Mouse (Mus musculus) CH12.LX (cell line): ENCODE measurements at regions not wholly inside any gene's neighbourhood (a gene's known extent, or its start where the extent isn't known, plus 50 kb on each side); places are given as distances from the start of the nearest gene placed in this dataset.

Source experiments
- DNase-seq: peaks from one replicate; pipeline ENCODE4 v3.0.0-alpha.2; 2013; ENCODE audit errors: extremely low read depth
- H3K27ac ChIP-seq: 2 replicates; pipeline ENCODE4 v1.5.1; 2012; ENCODE audit warnings: low read depth, mild to moderate bottlenecking, control low read depth, moderate library complexity; ENCODE audit not compliant: insufficient read depth
- H3K27me3 ChIP-seq: replicated peaks from 2 replicates; pipeline ENCODE3; 2012; ENCODE audit warnings: inconsistent platforms
- H3K36me3 ChIP-seq, 2 experiments: replicated peaks in 1 of 2; 2 replicates each; pipeline versions ENCODE3 to v1.6.1; 2012; ENCODE audit warnings: inconsistent platforms in 1 of 2, low read length in 1 of 2, mild to moderate bottlenecking in 1 of 2, mixed read lengths in 1 of 2, moderate library complexity in 1 of 2; ENCODE audit not compliant: control insufficient read depth in 1 of 2, insufficient read depth in 1 of 2
- H3K4me1 ChIP-seq, 2 experiments: 2 replicates each; pipeline ENCODE4 v1.6.1; 2012; ENCODE audit warnings: inconsistent platforms in 1 of 2, moderate library complexity in 1 of 2; ENCODE audit not compliant: insufficient read depth in 2 of 2, control insufficient read depth in 1 of 2
- H3K4me2 ChIP-seq: 2 replicates; pipeline ENCODE4 v1.6.1; 2012; ENCODE audit warnings: low read depth, mild to moderate bottlenecking, control low read depth; ENCODE audit not compliant: poor library complexity, insufficient read depth, severe bottlenecking
- H3K4me3 ChIP-seq, 3 experiments: fragments of 150-350 bp in 1 of 3; sonication (generic) in 1 of 3; replicated peaks in 1 of 3; 2 replicates each; pipeline versions ENCODE3 to v1.5.1; 2011 to 2012; ENCODE audit warnings: low read depth in 2 of 3, low read length in 2 of 3, mild to moderate bottlenecking in 2 of 3, moderate library complexity in 2 of 3, control low read depth in 1 of 3, improper control_type of control experiment in 1 of 3, inconsistent platforms in 1 of 3, mixed read lengths in 1 of 3; ENCODE audit not compliant: poor library complexity in 1 of 3
- H3K79me2 ChIP-seq: replicated peaks from 2 replicates; pipeline ENCODE4 v1.6.1; 2012; ENCODE audit warnings: mild to moderate bottlenecking, moderate library complexity; ENCODE audit not compliant: control insufficient read depth, poor library complexity, insufficient read depth, severe bottlenecking; ENCODE audit errors: extremely low read depth
- H3K9ac ChIP-seq: 2 replicates; pipeline ENCODE4 v1.6.1; 2012; ENCODE audit warnings: low read depth, mild to moderate bottlenecking, control low read depth, moderate library complexity; ENCODE audit not compliant: insufficient read depth
- H3K9me3 ChIP-seq: replicated peaks from 2 replicates; pipeline ENCODE3; 2012; ENCODE audit warnings: low read length, inconsistent platforms, mixed read lengths
- CHD1 ChIP-seq: IDR thresholded peaks from 2 replicates; pipeline ENCODE4 v1.6.1; 2012; ENCODE audit warnings: low read depth, low read length, improper control_type of control experiment, inconsistent platforms
- CHD2 ChIP-seq: IDR thresholded peaks from 2 replicates; pipeline ENCODE4 v1.6.1; 2011; ENCODE audit warnings: low read length, improper control_type of control experiment
- ELF1 ChIP-seq: IDR thresholded peaks from 2 replicates; pipeline ENCODE4 v1.6.1; 2014; ENCODE audit warnings: low read depth, mild to moderate bottlenecking, inconsistent platforms, low read length, improper control_type of control experiment
- EP300 ChIP-seq: IDR thresholded peaks from 2 replicates; pipeline ENCODE4 v1.6.1; 2011; ENCODE audit warnings: low read length, improper control_type of control experiment
- ETS1 ChIP-seq: conservative IDR thresholded peaks from 2 replicates; pipeline ENCODE4 v1.6.1; 2012; ENCODE audit warnings: low read depth, mild to moderate bottlenecking, inconsistent platforms, low read length, improper control_type of control experiment, moderate library complexity
- IRF4 ChIP-seq: IDR thresholded peaks from 2 replicates; pipeline ENCODE4 v1.6.1; 2014; ENCODE audit warnings: low read depth, mild to moderate bottlenecking, inconsistent platforms, low read length, improper control_type of control experiment
- KAT2A ChIP-seq: IDR thresholded peaks from 2 replicates; pipeline ENCODE4 v1.6.1; 2012; ENCODE audit warnings: low read length, improper control_type of control experiment, inconsistent platforms; ENCODE audit not compliant: insufficient replicate concordance
- MAZ ChIP-seq: IDR thresholded peaks from 2 replicates; pipeline ENCODE4 v1.6.1; 2012; ENCODE audit warnings: low read depth, mild to moderate bottlenecking, inconsistent platforms, low read length, improper control_type of control experiment, moderate library complexity
- MEF2A ChIP-seq: IDR thresholded peaks from 2 replicates; pipeline ENCODE4 v1.6.1; 2014; ENCODE audit warnings: low read depth, mild to moderate bottlenecking, inconsistent platforms, low read length, improper control_type of control experiment, borderline replicate concordance
- MXI1 ChIP-seq: IDR thresholded peaks from 2 replicates; pipeline ENCODE4 v1.6.1; 2011; ENCODE audit warnings: mild to moderate bottlenecking, low read depth, low read length, improper control_type of control experiment
- MYC ChIP-seq: IDR thresholded peaks from 2 replicates; pipeline ENCODE4 v1.6.1; 2011; ENCODE audit warnings: low read depth, mild to moderate bottlenecking, improper control_type of control experiment, low read length
- NELFE ChIP-seq: IDR thresholded peaks from 2 replicates; pipeline ENCODE4 v1.6.1; 2011; ENCODE audit warnings: low read depth, low read length, improper control_type of control experiment
- NRF1 ChIP-seq: IDR thresholded peaks from 2 replicates; pipeline ENCODE4 v1.6.1; 2014; ENCODE audit warnings: low read depth, mild to moderate bottlenecking, inconsistent platforms, low read length, improper control_type of control experiment, moderate library complexity
- RCOR1 ChIP-seq: conservative IDR thresholded peaks from 2 replicates; pipeline ENCODE4 v1.6.1; 2012; ENCODE audit warnings: low read depth, mild to moderate bottlenecking, inconsistent platforms, low read length, improper control_type of control experiment
- SMC3 ChIP-seq: IDR thresholded peaks from 2 replicates; pipeline ENCODE4 v1.6.1; 2011; ENCODE audit warnings: low read depth, low read length, improper control_type of control experiment
- USF2 ChIP-seq: conservative IDR thresholded peaks from 2 replicates; pipeline ENCODE4 v1.6.1; 2011; ENCODE audit warnings: low read depth, low read length, improper control_type of control experiment
- ZC3H11A ChIP-seq: IDR thresholded peaks from 2 replicates; pipeline ENCODE4 v1.6.1; 2012; ENCODE audit warnings: low read depth, mild to moderate bottlenecking, inconsistent platforms, low read length, improper control_type of control experiment
- ZNF384 ChIP-seq: IDR thresholded peaks from 2 replicates; pipeline ENCODE4 v1.6.1; 2012; ENCODE audit warnings: low read depth, low read length, improper control_type of control experiment, inconsistent platforms
- dilution Hi-C: fragments of 300-500 bp; cut with MboI; formaldehyde crosslinking; loops from 2 replicates; pipeline ENCODE4 v1.14.3; 2020; ENCODE audit warnings: low sequenced_read_pairs; ENCODE audit not compliant: extremely low pct_unique_long_range_greater_than_20kb, extremely low pct_ligation_motif_present
- in situ Hi-C: fragments of 300-500 bp; cut with MboI; formaldehyde crosslinking; loops from 3 replicates; pipeline ENCODE4 v1.14.3; 2019; ENCODE audit warnings: low sequenced_read_pairs, low pct_ligation_motif_present, low pct_unique_long_range_greater_than_20kb, mixed read lengths

DNA sequence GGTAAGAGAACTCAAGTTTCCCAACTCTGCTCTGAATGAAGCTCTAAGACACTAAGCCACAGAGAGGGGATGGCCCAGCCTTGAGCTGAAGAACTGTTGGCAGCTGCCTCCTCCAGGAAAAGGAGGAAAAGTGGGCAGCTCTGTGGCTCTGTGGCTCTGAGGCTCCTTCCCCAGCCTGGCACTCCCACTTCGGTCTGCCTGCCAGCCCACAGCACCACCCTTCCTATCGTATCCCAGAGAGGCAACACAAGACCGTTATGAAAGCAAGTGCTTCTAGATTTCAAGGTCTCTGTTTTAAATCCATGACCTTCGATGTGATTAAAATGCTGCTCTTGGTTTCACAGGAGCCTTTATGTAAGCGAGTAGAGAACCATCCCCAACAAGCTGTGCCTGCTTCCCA is 53.5 kb upstream of the Kcna5 start:
- no peak overlapping the region for H3K4me3 ChIP-seq
- no peak overlapping the region for H3K4me2 ChIP-seq
- H3K79me2 ChIP-seq = no peaks in the 10 kb centered on the region
- peaks cover 2% of the 10 kb centered on the region for H3K9me3 ChIP-seq
- no peaks in the 10 kb centered on the region for H3K36me3 ChIP-seq
- no peak overlapping the region for H3K27ac ChIP-seq
- H3K9ac ChIP-seq = no peak overlapping the region
- TF ChIP-seq MAZ (no peak), ZNF384 (no peak), CHD2 (no peak), IRF4 (no peak), NELFE (no peak), USF2 (no peak), MEF2A (no peak), KAT2A (no peak)
- no peak for DNase-seq
- in situ Hi-C loops (no loop called here), dilution Hi-C loops (no loop called here)
- peaks cover 98% of the 10 kb centered on the region for H3K27me3 ChIP-seq
- no peaks in the 10 kb centered on the region for H3K4me1 ChIP-seq

DNA sequence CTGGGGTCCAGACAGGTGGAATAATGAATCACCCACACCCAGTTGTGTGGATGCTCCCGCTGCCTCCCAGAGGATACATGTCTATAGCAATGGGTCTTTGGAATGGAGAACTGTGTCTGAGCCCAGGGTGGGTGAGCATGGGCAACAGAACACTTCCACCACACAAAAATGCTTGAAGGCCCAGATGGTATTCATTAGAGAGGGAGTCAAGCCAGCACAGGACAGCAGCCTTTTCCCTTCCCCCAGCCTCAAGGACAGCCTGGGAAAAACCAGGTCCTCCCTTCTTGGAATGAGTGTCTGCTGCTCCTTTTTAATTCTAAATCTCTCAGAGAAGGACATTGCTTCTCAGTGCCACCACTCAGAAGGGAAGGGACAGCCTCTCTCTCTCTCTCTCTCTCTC is 52.3 kb upstream of the Kcna5 start:
- TF ChIP-seq SMC3 (no peak), KAT2A (no peak), RCOR1 (no peak), MXI1 (no peak), IRF4 (no peak), MAZ (no peak), ZNF384 (no peak), CHD1 (no peak), ELF1 (no peak), ZC3H11A (no peak), NRF1 (no peak), EP300 (no peak), MYC (no peak), ETS1 (no peak)
- in situ Hi-C loops = no loop called here
- dilution Hi-C loops = no loop called here
- H3K4me3 ChIP-seq = no peak overlapping the region
- H3K9me3 ChIP-seq = peaks cover 2% of the 10 kb centered on the region
- peaks cover 98% of the 10 kb centered on the region for H3K27me3 ChIP-seq
- no peak overlapping the region for H3K9ac ChIP-seq
- H3K4me1 ChIP-seq = no peaks in the 10 kb centered on the region
- no peaks in the 10 kb centered on the region for H3K79me2 ChIP-seq
- H3K36me3 ChIP-seq = no peaks in the 10 kb centered on the region
- no peak for DNase-seq
- no peak overlapping the region for H3K27ac ChIP-seq
- no peak overlapping the region for H3K4me2 ChIP-seq
